Mouse (Mus musculus) intestine, embryonic 14.5 days (tissue): ENCODE data around the gene Vwa7. TPM values are rescaled to one million over a fixed set of nuclear protein-coding genes. Genes with fewer than 3 reads are reported as not detected.
"Not testable (repeated sequence)": the region's sequence is repeated elsewhere in the genome, so short reads cannot be mapped to it uniquely, and the experiment has no call there.

Experiments
- ATAC-seq: fragments of 200-750 bp; cut with Nextera tagmentation; replicated peaks from 2 replicates; pipeline ENCODE4 v1.8.0; 2017; ENCODE audit warnings: low read depth, moderate number of reproducible peaks, moderate TSS enrichment, moderate library complexity; ENCODE audit not compliant: low FRiP score, low TSS enrichment
- DNase-seq: peaks from one replicate; pipeline ENCODE4 v3.0.0-alpha.2; 2018; ENCODE audit warnings: low spot score
- H3K27ac ChIP-seq: fragments of 300-500 bp; sonication (generic); 2 replicates; pipeline ENCODE4 v1.5.1; 2014; ENCODE audit warnings: low read depth, mild to moderate bottlenecking, control low read depth
- H3K27me3 ChIP-seq: fragments of 300-500 bp; sonication (generic); replicated peaks from 2 replicates; pipeline ENCODE4 v1.6.1; 2014; ENCODE audit warnings: low read length, control low read depth; ENCODE audit not compliant: control insufficient read depth, insufficient read depth
- H3K36me3 ChIP-seq: fragments of 300-500 bp; sonication (generic); 2 replicates; pipeline ENCODE4 v1.6.1; 2014; ENCODE audit warnings: low read length, control low read depth; ENCODE audit not compliant: control insufficient read depth, insufficient read depth
- H3K4me1 ChIP-seq: fragments of 300-500 bp; sonication (generic); replicated peaks from 2 replicates; pipeline ENCODE4 v1.6.1; 2014; ENCODE audit warnings: low read length, control low read depth, mixed read lengths; ENCODE audit not compliant: control insufficient read depth, insufficient read depth
- H3K4me2 ChIP-seq: fragments of 300-500 bp; sonication (generic); 2 replicates; pipeline ENCODE4 v1.6.1; 2014; ENCODE audit warnings: low read length
- H3K4me3 ChIP-seq: fragments of 300-500 bp; sonication (generic); 2 replicates; pipeline ENCODE4 v1.5.1; 2014; ENCODE audit warnings: low read depth, low read length, control low read depth, mixed read lengths
- H3K9ac ChIP-seq: fragments of 300-500 bp; sonication (generic); 2 replicates; pipeline ENCODE4 v1.6.1; 2014; ENCODE audit warnings: mild to moderate bottlenecking, low read length
- H3K9me3 ChIP-seq: fragments of 300-500 bp; sonication (generic); 2 replicates; pipeline ENCODE4 v1.6.1; 2016; ENCODE audit warnings: low read length, control low read depth; ENCODE audit not compliant: control insufficient read depth
- WGBS: fragments of 180-500 bp; shearing (Covaris S2); extraction: QIAGEN DNeasy Blood & Tissue Kit; methylation state at CpG from one replicate; pipeline ENCODE4 v1.1.7; 2014; 5-methylcytosine and 5-hydroxymethylcytosine counted together
- polyA plus RNA-seq: library from polyadenylated mRNA; unstranded; fragments of >200 nt; fragmentation: Nextera tagmentation; extraction: Ambion mirVana; gene quantifications from 2 replicates; pipeline ENCODE4 v1.2.1, GENCODE M21; 2014

The Vwa7 gene
- polyA plus RNA-seq, 1 experiment from 2014 or later = 0.26 TPM

DNA sequence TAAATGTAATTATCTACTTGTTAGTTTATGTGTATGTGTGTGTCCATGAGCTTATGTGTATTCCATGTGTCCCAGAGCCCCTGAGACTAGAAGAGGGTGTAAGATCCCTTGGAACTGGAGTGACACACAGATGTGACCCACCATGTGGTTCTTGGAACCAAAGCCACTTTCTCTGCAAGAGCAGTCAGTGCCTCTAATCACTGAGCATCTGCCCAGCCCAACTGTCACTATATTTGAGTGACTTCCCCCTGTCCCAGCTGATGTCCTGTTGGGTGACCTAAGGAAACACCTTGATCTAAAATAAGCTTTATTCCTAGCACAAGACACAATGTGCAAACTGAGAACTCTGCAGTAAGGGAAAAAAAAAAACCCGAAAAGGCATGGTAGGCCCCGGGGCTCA is 11.9 kb downstream of the Vwa7 start:
- Histone ChIP-seq H3K27me3 (no peaks in the 10 kb centered on the region), H3K4me3 (no peak overlapping the region), H3K36me3 (no peaks in the 10 kb centered on the region), H3K4me2 (no peak overlapping the region), H3K27ac (no peak overlapping the region), H3K9me3 (no peaks in the 10 kb centered on the region), H3K9ac (no peak overlapping the region), H3K4me1 (peaks cover 14% of the 10 kb centered on the region; the same call in 1 of the 2 replicates)
- no peak for ATAC-seq
- WGBS = 64% methylated on average over 2 of the region's 2 CpGs
- DNase-seq = peak; percentile 48

DNA sequence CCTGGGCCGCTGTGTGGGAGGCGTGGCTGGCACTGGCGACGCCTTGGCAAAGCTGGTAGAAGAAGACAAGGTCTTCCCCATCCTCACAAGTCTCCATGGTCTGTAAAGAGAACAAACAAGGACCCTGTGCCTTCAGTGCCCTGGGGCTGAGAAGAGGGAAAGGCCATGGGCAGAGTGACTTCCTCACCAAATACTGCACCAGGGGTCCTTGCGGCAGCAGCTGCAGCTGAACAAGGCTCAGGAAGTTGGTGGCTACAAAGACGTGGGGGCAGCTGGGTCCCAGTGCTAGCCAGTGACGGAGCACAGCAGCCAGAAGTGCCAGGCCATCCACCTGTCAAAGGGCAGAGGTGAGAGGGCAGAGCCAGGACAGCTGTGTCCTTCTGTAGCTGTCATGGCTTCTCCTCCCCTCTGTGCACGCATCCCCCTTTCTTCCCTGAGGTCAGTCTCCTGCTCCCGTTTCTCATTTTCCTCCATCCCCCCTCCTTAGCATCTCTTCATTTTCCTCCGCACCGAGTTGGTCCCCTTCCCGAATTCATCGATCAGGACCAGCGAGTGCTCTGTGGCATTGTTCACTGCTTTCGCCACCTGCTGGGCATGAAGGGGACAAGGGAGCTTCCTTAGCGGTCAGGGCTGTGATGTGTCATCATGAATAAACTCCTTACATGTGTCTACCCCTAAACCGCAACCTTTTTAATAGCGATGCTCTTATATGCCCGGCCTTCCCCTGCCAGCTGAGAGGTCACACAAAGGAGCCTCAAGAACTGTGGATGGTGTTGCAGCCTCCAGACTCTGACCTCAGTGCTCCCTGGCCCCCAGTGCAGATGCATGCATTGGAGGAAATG is 13.5 kb downstream of the Vwa7 start:
- Histone ChIP-seq H3K9ac (no peak overlapping the region), H3K4me2 (no peak overlapping the region), H3K9me3 (no peaks in the 10 kb centered on the region), H3K4me1 (peaks cover 11% of the 10 kb centered on the region; the same call in 1 of the 2 replicates), H3K36me3 (no peaks in the 10 kb centered on the region), H3K27me3 (no peaks in the 10 kb centered on the region), H3K4me3 (no peak overlapping the region), H3K27ac (no peak overlapping the region)
- 38% methylated on average over 19 of the region's 19 CpGs for WGBS
- DNase-seq (no peak), ATAC-seq (no peak)

DNA sequence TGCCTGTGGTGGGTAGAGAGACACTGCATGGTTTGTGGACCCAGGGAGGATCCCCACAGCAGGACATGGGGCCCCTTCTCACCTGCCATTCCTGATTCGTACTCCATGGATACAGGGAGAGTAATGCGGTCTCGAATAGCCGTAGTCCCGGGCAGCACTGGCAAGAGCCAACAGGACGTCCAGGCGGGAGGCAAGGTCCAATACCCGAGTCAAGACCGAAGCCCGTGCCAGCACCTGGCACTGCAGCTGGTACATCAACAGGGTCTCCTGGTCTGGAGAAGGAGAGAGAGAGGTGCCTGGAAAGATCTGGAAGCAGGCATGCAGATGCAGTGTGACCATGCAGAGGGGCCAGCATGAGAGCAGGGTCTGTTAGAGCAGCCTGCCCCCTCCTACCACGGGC is 14.9 kb downstream of the Vwa7 start:
- Histone ChIP-seq H3K4me2 (no peak overlapping the region), H3K4me3 (no peak overlapping the region), H3K9ac (no peak overlapping the region), H3K27me3 (no peaks in the 10 kb centered on the region), H3K36me3 (no peaks in the 10 kb centered on the region), H3K4me1 (peaks cover 11% of the 10 kb centered on the region; the same call in 1 of the 2 replicates), H3K9me3 (no peaks in the 10 kb centered on the region), H3K27ac (no peak overlapping the region)
- 91% methylated on average over 11 of the region's 11 CpGs for WGBS
- no peak for DNase-seq
- ATAC-seq = no peak

DNA sequence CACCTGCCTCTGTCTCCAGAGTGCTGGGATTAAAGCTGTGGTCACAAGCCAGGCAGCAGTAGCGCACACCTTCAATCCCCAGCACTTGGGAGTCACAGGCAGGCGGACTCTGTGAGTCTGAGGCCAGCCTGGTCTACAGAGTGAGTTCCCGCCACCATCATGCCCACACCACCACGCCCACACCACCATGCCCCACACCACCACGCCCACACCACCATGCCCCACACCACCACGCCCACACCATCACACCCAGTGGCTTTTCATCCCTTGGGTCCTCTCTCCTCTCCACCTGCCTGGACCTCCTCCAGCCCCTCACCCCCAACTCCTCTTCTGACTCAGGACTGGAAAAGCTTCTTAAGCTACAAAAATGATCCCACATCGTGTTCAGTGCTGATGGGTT is 15.5 kb downstream of the Vwa7 start:
- Histone ChIP-seq H3K4me1 (peaks cover 11% of the 10 kb centered on the region; the same call in 1 of the 2 replicates), H3K9ac (no peak overlapping the region), H3K27ac (no peak overlapping the region), H3K4me2 (no peak overlapping the region), H3K36me3 (no peaks in the 10 kb centered on the region), H3K27me3 (no peaks in the 10 kb centered on the region), H3K9me3 (no peaks in the 10 kb centered on the region), H3K4me3 (no peak overlapping the region)
- ATAC-seq = no peak
- WGBS = 90% methylated on average over 7 of the region's 7 CpGs
- DNase-seq = no peak

DNA sequence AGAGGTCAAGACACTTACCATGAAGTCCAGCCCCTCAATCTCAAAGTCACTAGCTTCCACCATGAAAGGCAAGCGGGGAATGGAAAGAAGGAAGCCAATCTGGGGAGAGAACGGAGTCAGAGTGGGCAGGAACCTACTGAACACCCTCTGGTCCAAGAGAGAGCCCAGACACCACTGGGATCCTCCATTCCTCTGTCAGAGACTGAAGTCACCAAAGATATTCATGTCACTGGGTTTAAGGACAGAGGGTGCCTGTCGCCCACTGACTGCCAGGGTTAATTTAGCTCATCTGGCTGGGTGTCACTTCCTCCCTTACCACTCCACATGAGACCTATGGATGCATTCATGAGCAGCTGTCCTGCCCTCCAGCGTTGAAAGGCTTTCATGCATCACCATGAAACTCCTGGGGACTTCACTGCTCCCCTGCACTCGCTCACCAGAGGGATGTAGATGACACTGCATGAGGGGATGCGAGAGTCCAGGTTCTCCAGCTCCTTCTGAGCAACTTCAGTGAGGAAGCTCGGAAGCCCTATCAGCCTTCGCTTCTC is 16.0 kb downstream of the Vwa7 start:
- Histone ChIP-seq H3K27me3 (no peaks in the 10 kb centered on the region), H3K4me2 (no peak overlapping the region), H3K9me3 (no peaks in the 10 kb centered on the region), H3K36me3 (no peaks in the 10 kb centered on the region), H3K4me1 (peaks cover 7% of the 10 kb centered on the region; the same call in 1 of the 2 replicates), H3K4me3 (no peak overlapping the region), H3K27ac (no peak overlapping the region), H3K9ac (no peak overlapping the region)
- DNase-seq (no peak), ATAC-seq (no peak)
- 67% methylated on average over 8 of the region's 8 CpGs for WGBS

DNA sequence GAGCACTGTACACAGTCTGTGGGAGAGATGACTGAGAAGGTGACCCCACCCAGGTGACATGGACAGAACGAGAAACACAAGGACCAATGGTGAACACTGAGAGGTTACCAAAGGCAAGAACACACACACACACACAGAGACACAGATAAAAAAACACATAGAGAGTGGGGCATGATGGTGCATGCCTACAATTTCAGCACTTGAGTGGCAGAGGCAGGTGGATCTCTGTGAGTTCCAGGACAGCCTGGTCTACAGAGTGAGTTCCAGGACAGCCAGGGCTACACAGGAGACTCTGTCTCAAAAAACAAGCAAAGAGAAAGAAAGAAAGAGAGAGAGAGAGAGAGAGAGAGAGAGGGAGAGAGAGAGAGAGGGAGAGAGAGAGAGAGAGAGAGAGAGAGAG is 17.3 kb downstream of the Vwa7 start:
- not testable (repeated sequence) for H3K4me1 ChIP-seq, H3K36me3 ChIP-seq, H3K27ac ChIP-seq, H3K9ac ChIP-seq, H3K4me3 ChIP-seq, ATAC-seq, H3K27me3 ChIP-seq, DNase-seq, H3K9me3 ChIP-seq, H3K4me2 ChIP-seq
- WGBS = 79% methylated on average over 1 of the region's 1 CpGs

DNA sequence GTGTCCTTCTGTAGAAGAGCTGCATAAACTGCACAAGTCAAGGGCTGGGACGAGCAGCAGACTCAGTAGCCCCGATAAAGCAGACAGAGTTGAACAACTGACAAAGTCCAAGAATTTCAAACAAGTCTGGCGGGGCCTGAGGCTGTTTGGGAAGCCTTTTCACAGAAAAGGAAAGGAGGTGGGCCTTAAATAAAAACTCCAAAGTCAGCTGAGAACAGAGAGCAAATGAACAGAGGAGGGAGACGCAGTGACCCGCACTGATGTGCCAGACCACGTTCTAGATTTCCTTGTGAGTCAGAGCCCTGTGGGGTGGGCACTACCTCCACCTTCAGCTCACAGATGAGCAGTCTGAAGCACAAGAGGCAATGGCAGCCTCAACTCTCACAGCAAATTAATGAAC is 18.5 kb downstream of the Vwa7 start:
- Histone ChIP-seq H3K9ac (no peak overlapping the region), H3K4me3 (no peak overlapping the region), H3K9me3 (no peaks in the 10 kb centered on the region), H3K27me3 (no peaks in the 10 kb centered on the region), H3K27ac (no peak overlapping the region), H3K4me1 (no peaks in the 10 kb centered on the region), H3K4me2 (no peak overlapping the region), H3K36me3 (no peaks in the 10 kb centered on the region)
- DNase-seq (no peak), ATAC-seq (no peak)
- WGBS = 62% methylated on average over 6 of the region's 6 CpGs

DNA sequence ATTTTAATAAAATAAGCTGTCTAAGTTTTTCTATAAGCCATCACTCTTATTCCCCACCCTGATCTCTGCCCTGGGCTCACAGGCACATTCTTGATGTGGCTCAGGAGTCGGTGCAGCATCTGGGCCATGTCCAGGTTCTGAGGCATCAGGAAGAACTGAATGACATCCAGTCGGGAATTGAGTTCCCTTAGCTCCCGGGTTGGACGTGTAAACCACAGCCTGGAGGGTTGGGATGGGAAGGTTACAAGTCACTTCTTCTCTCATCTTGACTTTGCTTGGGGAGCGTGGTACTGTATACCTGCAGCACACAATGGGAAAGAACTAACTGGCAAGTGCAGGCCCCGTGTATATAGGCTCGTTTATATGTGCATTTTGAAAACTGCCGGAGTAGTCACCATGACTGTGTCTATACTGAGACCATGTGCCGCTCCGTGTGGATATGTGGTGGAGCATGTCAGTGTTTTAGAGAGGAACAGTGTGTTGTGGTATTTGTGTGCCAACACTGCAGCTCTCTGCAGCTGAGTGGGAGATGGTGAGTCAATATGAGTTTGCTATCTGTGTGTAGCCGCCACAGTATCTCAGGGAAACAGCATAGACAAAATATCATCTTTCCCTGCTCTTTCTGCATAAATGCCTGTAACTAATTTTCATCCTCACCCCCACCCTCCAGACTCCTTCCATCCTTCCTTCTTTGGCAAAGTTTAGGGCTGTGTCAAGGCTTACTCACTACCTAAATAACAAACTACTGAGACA is 22.9 kb downstream of the Vwa7 start:
- H3K27me3 ChIP-seq = no peaks in the 10 kb centered on the region
- 82% methylated on average over 11 of the region's 11 CpGs for WGBS
- H3K9me3 ChIP-seq = no peaks in the 10 kb centered on the region
- H3K4me3 ChIP-seq = no peak overlapping the region
- no peak overlapping the region for H3K4me2 ChIP-seq
- DNase-seq = no peak
- H3K4me1 ChIP-seq = no peaks in the 10 kb centered on the region
- no peak for ATAC-seq
- H3K27ac ChIP-seq = no peak overlapping the region
- no peak overlapping the region for H3K9ac ChIP-seq
- H3K36me3 ChIP-seq = no peaks in the 10 kb centered on the region
